Mouse (Mus musculus) neural tube, embryonic 13.5 days (tissue): ENCODE measurements around the gene Ism1. TPM values are rescaled to one million over a fixed set of nuclear protein-coding genes. Genes with fewer than 3 reads are reported as not detected.

Experiments used
- ATAC-seq: fragments of 200-750 bp; cut with Nextera tagmentation; 2 replicates; pipeline ENCODE4 v1.8.0; 2017; ENCODE audit warnings: low read depth, mild to moderate bottlenecking, moderate TSS enrichment, moderate library complexity
- H3K27ac ChIP-seq: fragments of 300-500 bp; sonication (generic); replicated peaks from 2 replicates; pipeline ENCODE4 v1.5.1; 2015; ENCODE audit warnings: moderate library complexity, mild to moderate bottlenecking, inconsistent platforms
- H3K27me3 ChIP-seq: fragments of 300-500 bp; sonication (generic); 2 replicates; pipeline ENCODE4 v1.6.1; 2015; ENCODE audit warnings: mild to moderate bottlenecking, inconsistent platforms
- H3K36me3 ChIP-seq: fragments of 300-500 bp; sonication (generic); 2 replicates; pipeline ENCODE4 v1.6.1; 2015; ENCODE audit warnings: mild to moderate bottlenecking, inconsistent platforms
- H3K4me1 ChIP-seq: fragments of 300-500 bp; sonication (generic); replicated peaks from 2 replicates; pipeline ENCODE4 v1.6.1; 2015; ENCODE audit warnings: inconsistent platforms
- H3K4me2 ChIP-seq: fragments of 300-500 bp; sonication (generic); 2 replicates; pipeline ENCODE4 v1.6.1; 2015; ENCODE audit warnings: inconsistent platforms, mild to moderate bottlenecking, moderate library complexity
- H3K4me3 ChIP-seq: fragments of 300-500 bp; sonication (generic); 2 replicates; pipeline ENCODE4 v1.5.1; 2015; ENCODE audit warnings: mild to moderate bottlenecking, inconsistent platforms
- H3K9ac ChIP-seq: fragments of 300-500 bp; sonication (generic); 2 replicates; pipeline ENCODE4 v1.6.1; 2015; ENCODE audit warnings: moderate library complexity, mild to moderate bottlenecking, inconsistent platforms
- H3K9me3 ChIP-seq: fragments of 300-500 bp; sonication (generic); 2 replicates; pipeline ENCODE4 v1.6.1; 2016; ENCODE audit warnings: inconsistent platforms
- WGBS: fragments of 180-500 bp; shearing (Covaris S2); methylation state at CpG from one replicate; pipeline ENCODE4 v1.1.7; 2015; 5-methylcytosine and 5-hydroxymethylcytosine counted together
- polyA plus RNA-seq: library from polyadenylated mRNA; unstranded; fragments of >200 nt; fragmentation: Nextera tagmentation; extraction: Ambion mirVana; gene quantifications from 2 replicates; pipeline ENCODE4 v1.2.1, GENCODE M21; 2015

The Ism1 gene
- polyA plus RNA-seq, 1 experiment from 2014 or later = 1.1 TPM

GRCm38 (mm10) chr2:139783318-139783850, 105.4 kb downstream of the Ism1 start:
- no peak for ATAC-seq
- Histone ChIP-seq H3K27ac (no peak overlapping the region), H3K9me3 (no peaks in the 10 kb centered on the region), H3K4me2 (no peak overlapping the region), H3K27me3 (no peaks in the 10 kb centered on the region), H3K36me3 (no peaks in the 10 kb centered on the region), H3K9ac (no peak overlapping the region), H3K4me3 (no peak overlapping the region), H3K4me1 (no peaks in the 10 kb centered on the region)
- 93% methylated on average over 8 of the region's 8 CpGs for WGBS

- Histone ChIP-seq H3K27ac (no peak overlapping the region), H3K4me1 (no peaks in the 10 kb centered on the region), H3K27me3 (no peaks in the 10 kb centered on the region), H3K9me3 (no peaks in the 10 kb centered on the region), H3K4me3 (no peak overlapping the region), H3K4me2 (no peak overlapping the region), H3K36me3 (no peaks in the 10 kb centered on the region), H3K9ac (no peak overlapping the region)
- ATAC-seq = no peak
- WGBS = 92% methylated on average over 1 of the region's 1 CpGs
Observed at GRCm38 (mm10) chr2:139784465-139784864, 106.5 kb downstream of the Ism1 start.

GRCm38 (mm10) chr2:139784946-139785345, 107.0 kb downstream of the Ism1 start:
- ATAC-seq = no peak
- WGBS = 88% methylated on average over 2 of the region's 2 CpGs
- Histone ChIP-seq H3K36me3 (no peaks in the 10 kb centered on the region), H3K9ac (no peak overlapping the region), H3K9me3 (no peaks in the 10 kb centered on the region), H3K27ac (no peak overlapping the region), H3K27me3 (no peaks in the 10 kb centered on the region), H3K4me1 (no peaks in the 10 kb centered on the region), H3K4me2 (no peak overlapping the region), H3K4me3 (no peak overlapping the region)

GRCm38 (mm10) chr2:139788658-139789057, 110.7 kb downstream of the Ism1 start:
- Histone ChIP-seq H3K4me3 (no peak overlapping the region), H3K9me3 (no peaks in the 10 kb centered on the region), H3K4me2 (no peak overlapping the region), H3K27ac (no peak overlapping the region), H3K4me1 (no peaks in the 10 kb centered on the region), H3K27me3 (no peaks in the 10 kb centered on the region), H3K36me3 (no peaks in the 10 kb centered on the region), H3K9ac (no peak overlapping the region)
- ATAC-seq = no peak
- WGBS = 84% methylated on average over 4 of the region's 4 CpGs

- Histone ChIP-seq H3K27me3 (no peaks in the 10 kb centered on the region), H3K36me3 (no peaks in the 10 kb centered on the region), H3K9ac (no peak overlapping the region), H3K4me2 (no peak overlapping the region), H3K27ac (no peak overlapping the region), H3K9me3 (no peaks in the 10 kb centered on the region), H3K4me3 (no peak overlapping the region), H3K4me1 (no peaks in the 10 kb centered on the region)
- WGBS = 84% methylated on average over 9 of the region's 9 CpGs
- ATAC-seq = no peak
Observed at GRCm38 (mm10) chr2:139792345-139793120, 114.6 kb downstream of the Ism1 start.

- WGBS = 85% methylated on average over 7 of the region's 7 CpGs
- no peaks in the 10 kb centered on the region for H3K9me3 ChIP-seq
Observed at GRCm38 (mm10) chr2:139804041-139804440, 126.1 kb downstream of the Ism1 start.

GRCm38 (mm10) chr2:139807887-139808286, 129.9 kb downstream of the Ism1 start:
- no peaks in the 10 kb centered on the region for H3K36me3 ChIP-seq
- ATAC-seq = no peak
- no peaks in the 10 kb centered on the region for H3K4me1 ChIP-seq
- no peak overlapping the region for H3K27ac ChIP-seq
- H3K27me3 ChIP-seq = no peaks in the 10 kb centered on the region
- H3K4me3 ChIP-seq = no peak overlapping the region
- no peak overlapping the region for H3K9ac ChIP-seq
- WGBS = 71% methylated on average over 6 of the region's 6 CpGs
- H3K4me2 ChIP-seq = no peak overlapping the region
- no peaks in the 10 kb centered on the region for H3K9me3 ChIP-seq

More at GRCm38 (mm10) chr2:139804041-139804440, 126.1 kb downstream of the Ism1 start:
- Histone ChIP-seq H3K9ac (no peak overlapping the region), H3K27ac (no peak overlapping the region), H3K36me3 (no peaks in the 10 kb centered on the region), H3K27me3 (no peaks in the 10 kb centered on the region), H3K4me2 (no peak overlapping the region), H3K4me1 (no peaks in the 10 kb centered on the region), H3K4me3 (no peak overlapping the region)
- no peak for ATAC-seq

Other genes starting within 250 kb of the Ism1 start
- 0.08 and 0.28 TPM in 2 replicates for gene Sptlc3, start 184.3 kb upstream of the Ism1 start, polyA plus RNA-seq